Mouse (Mus musculus) ES-E14 (cell line): ENCODE results near the gene Frmd5. TPM values are rescaled to one million over a fixed set of nuclear protein-coding genes. Genes with fewer than 3 reads are reported as not detected.
A peak's percentile ranks its signal among the peaks of the same experiment; 100 is the strongest.
"Not testable (repeated sequence)": the region's sequence is repeated elsewhere in the genome, so short reads cannot be mapped to it uniquely, and the experiment has no call there.

Experiments used
- DNase-seq: peaks from one replicate; pipeline ENCODE4 v3.0.0-alpha.2; 2013; ENCODE audit warnings: low read depth, low spot score
- H3K27ac ChIP-seq: 2 replicates; pipeline ENCODE4 v1.5.1; 2012; ENCODE audit warnings: low read depth, mild to moderate bottlenecking, low read length, moderate library complexity, mixed read lengths; ENCODE audit not compliant: poor library complexity, insufficient read depth, severe bottlenecking
- H3K36me3 ChIP-seq: 2 replicates; pipeline ENCODE4 v1.6.1; 2012; ENCODE audit warnings: mild to moderate bottlenecking, low read length, moderate library complexity, mixed read lengths; ENCODE audit not compliant: control insufficient read depth, poor library complexity, insufficient read depth, severe bottlenecking
- H3K4me1 ChIP-seq, 2 experiments: fragments of 150-350 bp in 1 of 2; sonication (generic) in 1 of 2; 2 replicates each; pipeline ENCODE4 v1.6.1; 2012; ENCODE audit warnings: low read length in 2 of 2, mild to moderate bottlenecking in 1 of 2, mixed read lengths in 1 of 2; ENCODE audit not compliant: control insufficient read depth in 2 of 2, insufficient read depth in 2 of 2, poor library complexity in 1 of 2
- H3K4me3 ChIP-seq, 2 experiments: fragments of 150-350 bp in 1 of 2; sonication (generic) in 1 of 2; 2 replicates each; pipeline ENCODE4 v1.5.1; 2012; ENCODE audit warnings: low read length in 2 of 2, low read depth in 1 of 2, mild to moderate bottlenecking in 1 of 2, mixed read lengths in 1 of 2; ENCODE audit not compliant: insufficient read depth in 1 of 2, poor library complexity in 1 of 2, severe bottlenecking in 1 of 2
- H3K9ac ChIP-seq: 2 replicates; pipeline ENCODE4 v1.6.1; 2012; ENCODE audit warnings: low read depth, mild to moderate bottlenecking, low read length, mixed read lengths; ENCODE audit not compliant: poor library complexity, insufficient read depth, severe bottlenecking
- H3K9me3 ChIP-seq: fragments of 150-350 bp; sonication (generic); 2 replicates; pipeline ENCODE4 v1.6.1; 2012; ENCODE audit warnings: low read depth, mild to moderate bottlenecking, low read length; ENCODE audit not compliant: control insufficient read depth, insufficient read depth
- CHD2 ChIP-seq: IDR thresholded peaks from 2 replicates; pipeline ENCODE4 v1.6.1; 2014; ENCODE audit warnings: mild to moderate bottlenecking, low read depth, low read length, inconsistent platforms
- HCFC1 ChIP-seq: IDR thresholded peaks from 2 replicates; pipeline ENCODE4 v1.6.1; 2012; ENCODE audit warnings: low read length, inconsistent platforms, borderline replicate concordance; ENCODE audit not compliant: insufficient read depth
- MAFK ChIP-seq: IDR thresholded peaks from 2 replicates; pipeline ENCODE4 v1.6.1; 2014; ENCODE audit warnings: mild to moderate bottlenecking, low read depth, low read length, inconsistent platforms; ENCODE audit not compliant: insufficient read depth
- ZC3H11A ChIP-seq: IDR thresholded peaks from 2 replicates; pipeline ENCODE4 v1.6.1; 2012; ENCODE audit warnings: low read depth, mild to moderate bottlenecking, inconsistent platforms, low read length, borderline replicate concordance
- ZNF384 ChIP-seq: IDR thresholded peaks from 2 replicates; pipeline ENCODE4 v1.6.1; 2012; ENCODE audit warnings: low read depth, low read length, inconsistent platforms
- in situ Hi-C, 2 experiments: fragments of 600-800 bp; cut with MboI; formaldehyde crosslinking; loops; one replicate each; pipeline ENCODE4 v1.15.1; 2025; ENCODE audit warnings: low sequenced_read_pairs in 2 of 2, inconsistent platforms in 1 of 2; ENCODE audit not compliant: unreplicated experiment in 2 of 2
- total RNA-seq: library from RNA; depleted of rRNA; stranded (reverse); fragments of 300-350 nt; gene quantifications from 2 replicates; pipeline ENCODE4 v1.2.3, GENCODE M21; 2012; rRNA removed

Gene Frmd5
- total RNA-seq, 1 experiment, result 4.8 TPM

DNA sequence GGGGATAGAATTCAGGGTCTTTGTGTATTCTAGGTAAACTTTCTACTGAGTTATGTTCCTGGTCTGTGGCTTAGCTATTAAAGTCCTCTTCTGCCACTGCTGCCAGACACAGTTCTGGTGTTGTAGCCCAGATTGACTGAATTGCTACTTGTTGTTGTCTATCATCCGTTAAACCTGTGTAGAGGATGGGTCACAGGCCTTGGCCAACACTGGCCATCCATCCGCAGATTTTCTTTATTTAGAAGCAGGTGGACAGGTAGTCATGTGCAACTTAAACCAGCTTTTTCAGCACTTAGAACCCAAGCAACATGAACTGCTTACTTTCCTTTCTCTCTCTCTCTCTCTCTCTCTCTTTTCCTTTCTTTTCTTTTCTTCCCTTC lies 298.9 kb downstream of the Frmd5 start:
- Histone ChIP-seq H3K9ac (peak overlapping the region; percentile 77; the same call in 1 of the 2 replicates), H3K4me3 (peak overlapping the region; percentile 84 to 99; a peak in 2 of 4 replicates), H3K36me3 (peaks cover 9% of the 10 kb centered on the region), H3K27ac (no peak overlapping the region), H3K9me3 (no peaks in the 10 kb centered on the region), H3K4me1 (peaks cover 2 to 4% of the 10 kb centered on the region in 2 experiments; a peak in 1 of 4 replicates)
- TF ChIP-seq HCFC1 (no peak), MAFK (no peak)
- no peak for DNase-seq
- in situ Hi-C loops, result no loop called here

DNA sequence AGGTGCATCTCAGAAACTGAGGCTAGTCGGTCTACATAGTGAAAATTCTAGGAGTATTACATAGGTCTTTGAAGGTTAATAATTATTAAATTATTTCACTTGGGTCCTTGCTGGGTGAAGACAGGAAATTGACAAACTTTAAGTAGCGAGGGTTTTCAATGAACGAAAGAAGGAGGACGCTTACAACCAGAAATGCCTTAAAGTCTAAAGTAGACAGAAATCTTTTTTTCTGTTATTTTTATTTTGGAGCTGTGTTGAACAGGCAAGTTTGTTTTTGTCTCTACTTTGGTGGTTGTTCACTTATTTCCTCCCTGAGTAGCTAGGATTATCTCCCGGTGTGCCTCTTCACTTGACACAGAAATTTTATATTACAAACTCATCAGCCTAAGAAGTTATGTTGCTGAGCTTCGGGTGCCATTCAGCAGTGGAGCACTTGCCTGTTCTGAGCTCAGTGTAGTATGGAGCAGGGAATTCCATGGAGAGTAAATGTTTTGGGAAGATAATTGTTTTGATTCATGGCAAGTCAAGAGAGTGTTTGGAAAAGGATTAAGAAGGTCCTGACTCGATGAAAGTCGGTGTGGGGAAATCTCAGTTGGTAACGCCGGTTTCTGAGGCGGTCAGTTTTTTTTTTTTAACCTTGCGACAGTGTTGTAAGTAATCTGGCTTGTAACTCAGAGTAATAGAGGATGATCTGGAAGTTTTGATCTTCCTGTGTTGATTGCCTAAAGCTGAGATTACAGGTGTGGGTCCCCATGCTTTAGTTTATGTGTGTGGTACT lies 299.5 kb downstream of the Frmd5 start:
- DNase-seq, result no peak
- Histone ChIP-seq H3K36me3 (peaks cover 9% of the 10 kb centered on the region), H3K4me1 (peaks cover 0 to 4% of the 10 kb centered on the region in 2 experiments; a peak in 1 of 4 replicates), H3K9ac (peak overlapping the region; percentile 77; the same call in 1 of the 2 replicates), H3K27ac (no peak overlapping the region), H3K4me3 (peak overlapping the region; percentile 84 to 99), H3K9me3 (no peaks in the 10 kb centered on the region)
- no peak for TF ChIP-seq HCFC1
- no peak for TF ChIP-seq ZC3H11A
- TF ChIP-seq MAFK, result no peak
- no peak for TF ChIP-seq CHD2
- TF ChIP-seq ZNF384, result no peak
- in situ Hi-C loops, result no loop called here

DNA sequence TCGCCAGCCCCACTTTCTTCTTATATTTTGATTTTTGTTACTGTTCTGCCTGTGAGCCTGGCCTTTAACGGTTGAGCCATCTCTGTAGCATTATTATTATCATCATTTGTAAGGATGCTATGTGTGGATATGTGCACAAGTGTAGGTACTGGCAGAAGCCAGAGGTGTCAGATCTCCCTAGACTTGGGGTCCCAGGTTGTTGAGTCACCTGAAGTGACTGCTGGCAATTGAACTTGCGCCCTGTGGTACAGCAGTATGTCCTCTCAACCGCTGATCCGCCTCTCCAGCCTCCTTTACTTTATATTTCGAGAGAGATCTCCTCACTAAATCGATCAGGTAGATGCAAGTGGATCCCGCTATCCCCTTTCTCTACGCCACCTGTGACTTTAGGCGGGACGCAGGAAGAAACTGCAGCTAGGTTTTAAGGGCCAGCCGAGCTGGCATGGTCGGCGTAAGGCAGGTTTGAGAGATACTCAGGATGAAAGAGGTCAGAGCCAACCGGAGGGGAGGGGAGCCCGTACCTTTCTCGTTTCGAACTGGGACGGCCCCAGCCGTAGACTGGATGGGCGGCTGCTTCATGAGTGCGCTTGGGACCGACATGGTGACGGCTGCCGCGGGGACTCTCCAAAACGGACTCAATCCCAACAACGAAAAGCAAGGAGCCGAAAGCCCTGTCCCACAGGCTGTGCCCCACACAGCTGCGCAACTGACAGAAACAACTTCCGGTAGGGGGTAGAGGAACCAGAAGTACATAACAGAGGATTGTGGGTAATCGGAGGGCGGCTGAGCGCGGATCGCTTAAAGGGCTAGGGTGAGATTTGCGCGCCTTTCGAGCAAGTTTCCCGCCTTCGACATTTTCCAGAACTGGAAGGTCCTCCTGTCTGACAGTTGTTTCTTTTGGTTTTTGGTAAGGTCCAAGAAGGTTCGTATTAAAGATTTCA lies 300.7 kb downstream of the Frmd5 start, which contains the start of the genes Mfap1a and Wdr76:
Gene Mfap1a, minus strand, starts transcription at position 724 of the 941 bp plus-strand sequence.
Gene Wdr76, plus strand, starts transcription at position 782 of the 941 bp plus-strand sequence.
- in situ Hi-C loops, H3K36me3 ChIP-seq, H3K9me3 ChIP-seq, H3K4me1 ChIP-seq: not testable (repeated sequence)
- Histone ChIP-seq H3K4me3 (peak within 1 kb of the TSS; percentile 84 to 99), H3K27ac (peak within 1 kb of the TSS; percentile 82), H3K9ac (peak within 1 kb of the TSS; percentile 96)
- peak; percentile 68; the same call in 1 of the 2 replicates for TF ChIP-seq HCFC1
- peak; percentile 88 for DNase-seq

DNA sequence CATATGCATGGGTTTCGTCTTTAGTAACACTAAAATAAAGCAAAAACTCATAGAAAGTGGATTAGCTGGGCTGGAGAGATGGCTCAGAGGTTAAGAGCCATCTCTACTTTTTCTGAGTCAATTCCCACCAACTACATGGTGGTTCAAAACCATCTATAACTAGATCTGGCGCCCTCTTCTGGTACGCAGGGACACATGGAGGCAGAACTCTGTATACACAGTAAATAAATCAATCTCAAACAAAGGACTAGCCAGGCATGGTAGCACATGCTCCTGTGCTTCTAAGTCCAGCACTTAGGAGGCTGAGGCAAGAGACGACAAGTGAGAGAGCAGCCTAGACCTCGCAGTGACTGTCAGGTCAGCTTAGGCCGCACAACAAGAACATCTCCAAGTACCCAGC lies 305.3 kb downstream of the Frmd5 start:
- in situ Hi-C loops, H3K36me3 ChIP-seq, DNase-seq, H3K4me3 ChIP-seq, H3K9ac ChIP-seq, H3K4me1 ChIP-seq, H3K27ac ChIP-seq, H3K9me3 ChIP-seq: not testable (repeated sequence)

Other genes with a start within 250 kb of the Frmd5 start
- 94.5 and 95.8 TPM in 2 replicates for gene Casc4, start 59.9 kb upstream of the Frmd5 start, total RNA-seq
- gene Ctdspl2, start 148.9 kb upstream of the Frmd5 start, total RNA-seq, result 38.9 and 40.0 TPM in 2 replicates
- 0.16 and 0.31 TPM in 2 replicates for gene Mageb3, start 149.0 kb upstream of the Frmd5 start, total RNA-seq
- 15.5 and 17.1 TPM in 2 replicates for gene Eif3j1, start 221.5 kb upstream of the Frmd5 start, total RNA-seq